Mouse (Mus musculus) myocyte (in vitro differentiated cells): ENCODE results near the gene Gnaq.

ENCODE experiments used
- MAX ChIP-seq: IDR thresholded peaks from one replicate; pipeline ENCODE4 v1.6.1; 2011; ENCODE audit warnings: low read depth, mild to moderate bottlenecking, control low read depth
- POLR2A ChIP-seq: IDR thresholded peaks from one replicate; pipeline ENCODE4 v1.6.1; 2011; ENCODE audit warnings: low read depth, mild to moderate bottlenecking, control low read depth, moderate library complexity; ENCODE audit not compliant: insufficient read length
- REST ChIP-seq: IDR thresholded peaks from one replicate; pipeline ENCODE4 v1.6.1; 2011; ENCODE audit warnings: mild to moderate bottlenecking, control low read depth, moderate library complexity; ENCODE audit not compliant: insufficient read depth, insufficient read length
- TCF12 ChIP-seq: IDR thresholded peaks from one replicate; pipeline ENCODE4 v1.6.1; 2011; ENCODE audit warnings: mild to moderate bottlenecking, control low read depth; ENCODE audit not compliant: poor library complexity, insufficient read depth, severe bottlenecking
- TCF3 ChIP-seq: IDR thresholded peaks from one replicate; pipeline ENCODE4 v1.6.1; 2011; ENCODE audit warnings: low read depth, control low read depth; ENCODE audit not compliant: insufficient read length

GRCm38 (mm10) chr19:16372752-16373486, 240.3 kb downstream of the Gnaq start:
- TF ChIP-seq POLR2A (no peak), REST (no peak), TCF12 (peak; percentile 35), MAX (no peak), TCF3 (no peak)
